Mouse (Mus musculus): ENCODE results near the gene Gys2. TPM values are rescaled to one million over a fixed set of nuclear protein-coding genes. Genes with fewer than 3 reads are reported as not detected.
"Not testable (repeated sequence)": the region's sequence is repeated elsewhere in the genome, so short reads cannot be mapped to it uniquely, and the experiment has no call there.

Gene Gys2
- polyA plus RNA-seq (2015; fragmentation: Nextera tagmentation; extraction: Ambion mirVana) = 0.08 and 0.09 TPM in 2 replicates

DNA sequence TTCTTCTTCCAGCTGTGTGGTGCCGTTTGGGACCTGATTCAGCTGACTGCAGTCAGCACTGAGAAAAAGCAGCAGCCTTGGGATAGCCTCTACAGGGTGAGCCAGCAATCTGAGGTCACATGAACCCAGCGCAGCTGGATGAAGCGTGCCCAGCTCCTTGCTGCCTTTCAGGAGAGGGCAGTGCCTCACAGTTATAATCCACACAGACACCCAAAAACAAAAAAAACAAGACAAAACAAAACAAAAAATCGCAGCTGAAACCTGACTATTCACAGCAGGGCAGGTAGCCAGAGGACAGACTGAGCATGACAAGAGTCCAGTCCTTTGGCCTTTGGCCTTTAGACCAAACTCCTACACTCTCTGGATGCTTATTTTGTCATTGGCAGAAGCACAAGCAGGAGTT lies at the start of gene Gys2:
Gene Gys2 (minus strand): TSS at position 309 of the 403 bp plus-strand sequence.
- no peaks in the 10 kb centered on the region for H3K4me1 ChIP-seq (ENCODE audit: control insufficient read depth, insufficient read depth, low read depth, low read length)
- WGBS = 69% methylated on average over 4 of the region's 4 CpGs
- H3K9ac ChIP-seq (ENCODE audit: low read depth, low read length) = no peak within 1 kb of the TSS
- no peaks in the 10 kb centered on the region for H3K9me3 ChIP-seq (ENCODE audit: control insufficient read depth, low read length)
- no peak within 1 kb of the TSS for H3K27ac ChIP-seq (ENCODE audit: low read depth, low read length)
- no peaks in the 10 kb centered on the region for H3K36me3 ChIP-seq (ENCODE audit: control insufficient read depth, insufficient read depth, low read length)
- no peak for ATAC-seq
- no peak within 1 kb of the TSS for H3K4me3 ChIP-seq (ENCODE audit: low read length)
- H3K4me2 ChIP-seq (ENCODE audit: low read length) = no peak within 1 kb of the TSS
- H3K27me3 ChIP-seq (replicated peaks; ENCODE audit: control insufficient read depth, insufficient read depth, low read length) = no peaks in the 10 kb centered on the region

- Histone ChIP-seq H3K4me1 (ENCODE audit: control insufficient read depth, insufficient read depth, low read depth, low read length) (no peaks in the 10 kb centered on the region), H3K4me3 (ENCODE audit: low read length) (no peak overlapping the region), H3K4me2 (ENCODE audit: low read length) (no peak overlapping the region), H3K36me3 (ENCODE audit: control insufficient read depth, insufficient read depth, low read length) (no peaks in the 10 kb centered on the region), H3K9me3 (ENCODE audit: control insufficient read depth, low read length) (no peaks in the 10 kb centered on the region), H3K9ac (ENCODE audit: low read depth, low read length) (no peak overlapping the region), H3K27ac (ENCODE audit: low read depth, low read length) (no peak overlapping the region), H3K27me3 (replicated peaks; ENCODE audit: control insufficient read depth, insufficient read depth, low read length) (no peaks in the 10 kb centered on the region)
- no peak for ATAC-seq
- WGBS = 81% methylated on average over 12 of the region's 12 CpGs
Observed at GRCm38 (mm10) chr6:142521591-142522110, 48.7 kb upstream of the Gys2 start.

GRCm38 (mm10) chr6:142519110-142519509 lies 46.2 kb upstream of the Gys2 start:
- Histone ChIP-seq H3K4me1 (ENCODE audit: control insufficient read depth, insufficient read depth, low read depth, low read length) (no peaks in the 10 kb centered on the region), H3K9ac (ENCODE audit: low read depth, low read length) (no peak overlapping the region), H3K27ac (ENCODE audit: low read depth, low read length) (no peak overlapping the region), H3K4me2 (ENCODE audit: low read length) (no peak overlapping the region), H3K9me3 (ENCODE audit: control insufficient read depth, low read length) (no peaks in the 10 kb centered on the region), H3K4me3 (ENCODE audit: low read length) (no peak overlapping the region), H3K27me3 (replicated peaks; ENCODE audit: control insufficient read depth, insufficient read depth, low read length) (no peaks in the 10 kb centered on the region), H3K36me3 (ENCODE audit: control insufficient read depth, insufficient read depth, low read length) (no peaks in the 10 kb centered on the region)
- WGBS = 16% methylated on average over 6 of the region's 6 CpGs
- ATAC-seq = peak; percentile 65

DNA sequence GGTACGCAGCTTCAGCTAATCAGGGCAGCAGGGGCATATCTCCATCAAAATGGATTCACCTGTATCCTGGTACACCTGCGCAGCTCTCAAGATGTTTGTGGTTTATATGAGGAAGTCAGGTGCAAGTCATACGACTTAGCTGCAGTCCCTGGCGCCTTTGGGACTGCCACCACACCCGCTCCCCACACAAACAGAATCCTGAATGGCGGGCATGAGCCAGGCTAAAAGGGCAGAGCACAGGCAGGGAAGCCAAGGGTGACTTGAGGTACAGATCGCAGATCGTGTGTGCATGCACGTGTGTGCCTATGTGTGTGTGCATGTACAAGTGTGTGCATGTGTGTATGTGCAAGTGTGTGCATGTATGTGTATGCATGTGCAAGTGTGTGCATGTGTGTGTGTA lies 42.5 kb upstream of the Gys2 start:
- not testable (repeated sequence) for H3K9me3 ChIP-seq (ENCODE audit: control insufficient read depth, low read length); H3K4me2 ChIP-seq (ENCODE audit: low read length); H3K27me3 ChIP-seq (replicated peaks; ENCODE audit: control insufficient read depth, insufficient read depth, low read length); H3K27ac ChIP-seq (ENCODE audit: low read depth, low read length); H3K9ac ChIP-seq (ENCODE audit: low read depth, low read length); H3K36me3 ChIP-seq (ENCODE audit: control insufficient read depth, insufficient read depth, low read length); H3K4me3 ChIP-seq (ENCODE audit: low read length); ATAC-seq; H3K4me1 ChIP-seq (ENCODE audit: control insufficient read depth, insufficient read depth, low read depth, low read length)
- WGBS = 76% methylated on average over 8 of the region's 9 CpGs

DNA sequence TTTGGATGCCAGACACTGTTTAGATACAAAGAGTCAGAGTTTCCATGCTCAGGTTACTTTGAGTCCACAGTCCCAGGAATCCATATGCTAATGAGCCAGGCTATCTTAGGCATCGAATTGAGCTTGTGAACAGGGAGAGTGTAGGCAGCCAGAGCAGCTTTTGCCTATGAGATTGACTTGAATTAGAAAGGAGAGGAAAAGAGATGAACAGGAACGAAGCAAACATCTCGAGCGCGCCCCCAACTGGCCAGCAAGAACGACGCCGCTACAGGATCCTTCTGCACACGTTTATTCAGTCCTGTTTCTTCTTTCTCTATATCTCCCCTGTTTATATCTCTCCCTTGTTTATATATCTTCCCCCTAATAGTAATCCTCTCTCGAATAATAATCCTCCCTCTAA lies 42.0 kb upstream of the Gys2 start:
- 5% methylated on average over 10 of the region's 10 CpGs for WGBS
- Histone ChIP-seq H3K27me3 (replicated peaks; ENCODE audit: control insufficient read depth, insufficient read depth, low read length) (peaks cover 2% of the 10 kb centered on the region), H3K4me3 (ENCODE audit: low read length) (no peak overlapping the region), H3K9ac (ENCODE audit: low read depth, low read length) (no peak overlapping the region), H3K4me1 (ENCODE audit: control insufficient read depth, insufficient read depth, low read depth, low read length) (no peaks in the 10 kb centered on the region), H3K9me3 (ENCODE audit: control insufficient read depth, low read length) (no peaks in the 10 kb centered on the region), H3K27ac (ENCODE audit: low read depth, low read length) (no peak overlapping the region), H3K4me2 (ENCODE audit: low read length) (no peak overlapping the region), H3K36me3 (ENCODE audit: control insufficient read depth, insufficient read depth, low read length) (no peaks in the 10 kb centered on the region)
- no peak for ATAC-seq

DNA sequence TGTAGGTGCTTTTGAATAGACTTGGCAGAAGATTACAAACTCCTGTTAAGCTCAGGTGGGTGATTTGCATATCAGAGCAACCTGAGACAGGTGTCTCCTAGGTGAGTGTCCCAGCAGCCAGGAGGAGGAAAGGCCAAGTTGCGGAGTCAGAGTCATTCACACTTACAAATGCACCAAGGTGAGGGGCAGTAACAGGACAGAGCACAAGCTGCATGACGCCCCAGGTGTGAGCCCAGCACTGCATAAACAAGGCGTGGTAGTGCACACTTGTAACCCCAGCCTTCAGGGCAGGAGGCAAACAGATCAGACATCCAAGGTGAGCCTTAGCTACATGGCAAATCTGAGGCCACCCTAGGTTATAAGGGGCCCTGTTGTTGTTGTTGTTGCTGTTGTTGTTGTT lies 40.0 kb upstream of the Gys2 start:
- 64% methylated on average over 3 of the region's 3 CpGs for WGBS
- Histone ChIP-seq H3K4me2 (ENCODE audit: low read length) (no peak overlapping the region), H3K4me3 (ENCODE audit: low read length) (no peak overlapping the region), H3K4me1 (ENCODE audit: control insufficient read depth, insufficient read depth, low read depth, low read length) (peaks cover 7% of the 10 kb centered on the region), H3K36me3 (ENCODE audit: control insufficient read depth, insufficient read depth, low read length) (no peaks in the 10 kb centered on the region), H3K27ac (ENCODE audit: low read depth, low read length) (no peak overlapping the region), H3K9me3 (ENCODE audit: control insufficient read depth, low read length) (no peaks in the 10 kb centered on the region), H3K27me3 (replicated peaks; ENCODE audit: control insufficient read depth, insufficient read depth, low read length) (peaks cover 2% of the 10 kb centered on the region), H3K9ac (ENCODE audit: low read depth, low read length) (no peak overlapping the region)
- no peak for ATAC-seq

DNA sequence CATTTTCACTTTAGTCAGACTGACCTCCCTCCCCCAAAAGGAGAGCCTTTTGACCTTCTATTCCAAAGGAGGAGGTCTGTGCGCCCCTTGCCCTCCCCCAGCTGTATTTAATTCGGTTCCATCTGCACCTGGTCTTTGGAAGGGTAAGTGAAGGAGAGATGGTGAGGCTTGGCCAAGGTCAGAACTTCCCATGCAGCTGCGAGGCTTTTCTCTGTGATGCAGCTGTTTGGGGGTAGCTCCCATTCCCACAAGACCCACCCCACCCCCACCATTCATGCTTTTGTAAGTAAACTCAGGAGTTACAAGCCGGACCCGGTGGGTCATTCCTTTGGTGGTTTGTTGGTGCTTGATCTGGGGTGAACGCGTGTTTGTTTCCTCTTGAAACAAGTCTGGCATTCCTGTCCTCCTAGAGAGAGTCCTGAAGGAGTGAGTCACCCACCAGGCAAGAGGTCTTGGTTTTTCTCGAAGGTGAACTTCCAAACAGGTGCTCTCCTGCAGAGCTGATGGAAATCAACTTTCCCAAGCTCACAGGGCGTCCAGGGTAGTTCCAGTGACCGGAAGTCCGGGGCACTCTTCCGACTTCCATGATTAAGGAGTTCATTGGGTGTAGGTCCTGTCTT lies 38.7 kb upstream of the Gys2 start:
- H3K9ac ChIP-seq (ENCODE audit: low read depth, low read length) = no peak overlapping the region
- H3K4me3 ChIP-seq (ENCODE audit: low read length) = no peak overlapping the region
- no peak for ATAC-seq
- H3K27me3 ChIP-seq (replicated peaks; ENCODE audit: control insufficient read depth, insufficient read depth, low read length) = peaks cover 2% of the 10 kb centered on the region
- H3K4me1 ChIP-seq (ENCODE audit: control insufficient read depth, insufficient read depth, low read depth, low read length) = peaks cover 11% of the 10 kb centered on the region
- H3K27ac ChIP-seq (ENCODE audit: low read depth, low read length) = no peak overlapping the region
- no peaks in the 10 kb centered on the region for H3K36me3 ChIP-seq (ENCODE audit: control insufficient read depth, insufficient read depth, low read length)
- H3K4me2 ChIP-seq (ENCODE audit: low read length) = no peak overlapping the region
- WGBS = 27% methylated on average over 12 of the region's 12 CpGs
- H3K9me3 ChIP-seq (ENCODE audit: control insufficient read depth, low read length) = no peaks in the 10 kb centered on the region

DNA sequence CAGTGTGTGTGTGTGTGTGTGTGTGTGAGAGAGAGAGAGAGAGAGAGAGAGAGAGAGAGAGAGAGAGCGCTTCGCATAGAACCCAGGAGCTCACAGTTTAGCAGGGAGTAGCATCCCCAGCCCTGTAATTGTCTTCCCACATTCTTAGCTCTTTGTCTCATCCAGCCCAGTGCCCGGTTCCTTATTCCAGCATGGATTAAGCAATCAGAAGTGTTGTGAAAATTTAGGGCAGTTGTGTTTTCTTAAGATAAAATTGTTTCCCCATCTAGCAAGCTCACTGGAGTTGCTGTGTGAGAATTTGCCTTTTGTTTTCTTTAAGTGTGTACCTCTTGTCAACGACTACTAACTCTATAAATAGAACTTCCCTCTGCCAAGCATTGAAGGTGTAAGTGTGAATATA lies 35.8 kb upstream of the Gys2 start:
- Histone ChIP-seq H3K9ac (ENCODE audit: low read depth, low read length) (no peak overlapping the region), H3K9me3 (ENCODE audit: control insufficient read depth, low read length) (no peaks in the 10 kb centered on the region), H3K4me1 (ENCODE audit: control insufficient read depth, insufficient read depth, low read depth, low read length) (peaks cover 19% of the 10 kb centered on the region), H3K4me2 (ENCODE audit: low read length) (no peak overlapping the region; the same call in 1 of the 2 replicates), H3K4me3 (ENCODE audit: low read length) (no peak overlapping the region), H3K27ac (ENCODE audit: low read depth, low read length) (no peak overlapping the region), H3K36me3 (ENCODE audit: control insufficient read depth, insufficient read depth, low read length) (no peaks in the 10 kb centered on the region; the same call in 1 of the 2 replicates), H3K27me3 (replicated peaks; ENCODE audit: control insufficient read depth, insufficient read depth, low read length) (peaks cover 2% of the 10 kb centered on the region)
- no peak for ATAC-seq
- 35% methylated on average over 4 of the region's 4 CpGs for WGBS

GRCm38 (mm10) chr6:142507785-142508162 lies 34.9 kb upstream of the Gys2 start, which contains the start of gene Ldhb:
Ldhb (minus strand) TSS chr6:142507957.
- Histone ChIP-seq H3K27me3 (replicated peaks; ENCODE audit: control insufficient read depth, insufficient read depth, low read length) (peaks cover 2% of the 10 kb centered on the region), H3K9me3 (ENCODE audit: control insufficient read depth, low read length) (no peaks in the 10 kb centered on the region), H3K36me3 (ENCODE audit: control insufficient read depth, insufficient read depth, low read length) (no peaks in the 10 kb centered on the region; the same call in 1 of the 2 replicates), H3K27ac (ENCODE audit: low read depth, low read length) (peak within 1 kb of the TSS; percentile 75), H3K4me3 (ENCODE audit: low read length) (peak within 1 kb of the TSS; percentile 49), H3K4me2 (ENCODE audit: low read length) (peak within 1 kb of the TSS; percentile 85), H3K4me1 (ENCODE audit: control insufficient read depth, insufficient read depth, low read depth, low read length) (peaks cover 19% of the 10 kb centered on the region), H3K9ac (ENCODE audit: low read depth, low read length) (peak within 1 kb of the TSS; percentile 77)
- 0% methylated on average over 19 of the region's 19 CpGs for WGBS
- peak; percentile 98 for ATAC-seq

All from hindbrain, embryonic 16.5 days (tissue).